Mouse (Mus musculus): Measurements from ENCODE around the gene Gm20388. TPM values are rescaled to one million over a fixed set of nuclear protein-coding genes. Genes with fewer than 3 reads are reported as not detected.

Gm20388 gene
- total RNA-seq, 2 experiments from 2014 or later, result 2.4 to 2.6 TPM

GRCm38 (mm10) chr8:120174606-120175005, 264.0 kb downstream of the Gm20388 start:
- no peak overlapping the region for H3K4me3 ChIP-seq
- no peak for DNase-seq (ENCODE audit: extremely low spot score in 1 of 2, low spot score in 2 of 2)
- no peak overlapping the region for H3K27ac ChIP-seq
- intact Hi-C loops (cut with DNase I), result loop anchor here (5.0 kb wide), 2 partner anchors 93 to 108 kb away; no protein-coding TSS in a partner anchor
- no peak for TF ChIP-seq CTCF (IDR thresholded peaks at IDR 0.05)

GRCm38 (mm10) chr8:120176605-120177004, 266.0 kb downstream of the Gm20388 start:
- Histone ChIP-seq H3K4me3 (no peak overlapping the region), H3K27ac (no peak overlapping the region)
- intact Hi-C loops (cut with DNase I), result loop anchor here (5.0 kb wide), 2 partner anchors 91 to 106 kb away; no protein-coding TSS in a partner anchor
- DNase-seq (ENCODE audit: extremely low spot score in 1 of 2, low spot score in 2 of 2), result no peak
- no peak for TF ChIP-seq CTCF (IDR thresholded peaks at IDR 0.05)

- H3K4me3 ChIP-seq, result no peak within 1 kb of the TSS
- no peak for TF ChIP-seq CTCF (IDR thresholded peaks at IDR 0.05)
- H3K27ac ChIP-seq, result no peak within 1 kb of the TSS
- peak; percentile 58 to 70 for DNase-seq (ENCODE audit: extremely low spot score in 1 of 2, low spot score in 2 of 2)
- intact Hi-C loops (cut with DNase I), result loop anchor here (2.0 to 5.0 kb wide), 4 partner anchors 90 to 421 kb away; no protein-coding TSS in a partner anchor
Observed at GRCm38 (mm10) chr8:120177318-120178123, 266.9 kb downstream of the Gm20388 start, which contains the start of gene Fam92b. TSS of gene Fam92b (minus strand) at chr8:120177466.

GRCm38 (mm10) chr8:120178124-120178514, 267.5 kb downstream of the Gm20388 start:
- no peak for TF ChIP-seq CTCF (IDR thresholded peaks at IDR 0.05)
- intact Hi-C loops (cut with DNase I), result loop anchor here (2.0 to 5.0 kb wide), 4 partner anchors 89 to 421 kb away; no protein-coding TSS in a partner anchor
- no peak for DNase-seq (ENCODE audit: extremely low spot score in 1 of 2, low spot score in 2 of 2)
- Histone ChIP-seq H3K4me3 (no peak overlapping the region), H3K27ac (no peak overlapping the region)

- no peak overlapping the region; the same call in 1 of the 2 replicates for H3K27ac ChIP-seq
- intact Hi-C loops (cut with DNase I), result loop anchor here (2.0 to 5.0 kb wide), 4 partner anchors 88 to 420 kb away; no protein-coding TSS in a partner anchor
- H3K4me3 ChIP-seq, result peak overlapping the region; percentile 29
- DNase-seq (ENCODE audit: extremely low spot score in 1 of 2, low spot score in 2 of 2), result peak; percentile 83 to 93
- TF ChIP-seq CTCF (IDR thresholded peaks at IDR 0.05), result peak; percentile 87
Observed at GRCm38 (mm10) chr8:120179027-120179431, 268.4 kb downstream of the Gm20388 start.

- no peak for TF ChIP-seq CTCF (IDR thresholded peaks at IDR 0.05)
- intact Hi-C loops (cut with DNase I), result no loop called here
- no peak overlapping the region for H3K27ac ChIP-seq
- no peak for DNase-seq (ENCODE audit: extremely low spot score in 1 of 2, low spot score in 2 of 2)
- no peak overlapping the region for H3K4me3 ChIP-seq
Observed at GRCm38 (mm10) chr8:120180445-120180970, 269.9 kb downstream of the Gm20388 start.

- TF ChIP-seq CTCF (IDR thresholded peaks at IDR 0.05), result no peak
- no peak overlapping the region for H3K4me3 ChIP-seq
- intact Hi-C loops (cut with DNase I), result no loop called here
- no peak overlapping the region for H3K27ac ChIP-seq
- DNase-seq (ENCODE audit: extremely low spot score in 1 of 2, low spot score in 2 of 2), result no peak
Observed at GRCm38 (mm10) chr8:120181274-120181673, 270.6 kb downstream of the Gm20388 start.

- no peak for DNase-seq (ENCODE audit: extremely low spot score in 1 of 2, low spot score in 2 of 2)
Observed at GRCm38 (mm10) chr8:120181861-120182414, 271.3 kb downstream of the Gm20388 start.

GRCm38 (mm10) chr8:120184366-120184765, 273.7 kb downstream of the Gm20388 start:
- intact Hi-C loops (cut with DNase I), result no loop called here
- no peak for TF ChIP-seq CTCF (IDR thresholded peaks at IDR 0.05)
- no peak overlapping the region for H3K27ac ChIP-seq
- H3K4me3 ChIP-seq, result no peak overlapping the region
- no peak for DNase-seq (ENCODE audit: extremely low spot score in 1 of 2, low spot score in 2 of 2)

More at GRCm38 (mm10) chr8:120181861-120182414, 271.3 kb downstream of the Gm20388 start:
- H3K4me3 ChIP-seq, result no peak overlapping the region
- intact Hi-C loops (cut with DNase I), result no loop called here
- TF ChIP-seq CTCF (IDR thresholded peaks at IDR 0.05), result no peak; the same call in 1 of the 2 replicates
- no peak overlapping the region for H3K27ac ChIP-seq

GRCm38 (mm10) chr8:120184850-120185792, 274.5 kb downstream of the Gm20388 start:
- no peak for DNase-seq (ENCODE audit: extremely low spot score in 1 of 2, low spot score in 2 of 2)
- H3K27ac ChIP-seq, result no peak overlapping the region
- intact Hi-C loops (cut with DNase I), result no loop called here
- H3K4me3 ChIP-seq, result no peak overlapping the region
- no peak for TF ChIP-seq CTCF (IDR thresholded peaks at IDR 0.05)

- Histone ChIP-seq H3K27ac (no peak overlapping the region), H3K4me3 (no peak overlapping the region)
- no peak for TF ChIP-seq CTCF (IDR thresholded peaks at IDR 0.05)
- intact Hi-C loops (cut with DNase I), result no loop called here
- no peak for DNase-seq (ENCODE audit: extremely low spot score in 1 of 2, low spot score in 2 of 2)
Observed at GRCm38 (mm10) chr8:120186454-120186853, 275.8 kb downstream of the Gm20388 start.
